Mouse (Mus musculus) heart, embryonic 15.5 days (tissue): Measurements from ENCODE around the gene Hlf. TPM values are rescaled to one million over a fixed set of nuclear protein-coding genes. Genes with fewer than 3 reads are reported as not detected.

Source experiments
- ATAC-seq: fragments of 200-750 bp; cut with Nextera tagmentation; replicated peaks from 2 replicates; pipeline ENCODE4 v1.8.0; 2017; ENCODE audit warnings: low read depth, moderate TSS enrichment; ENCODE audit not compliant: insufficient number of reproducible peaks, insufficient read depth, low FRiP score
- H3K27ac ChIP-seq: fragments of 300-500 bp; sonication (generic); 2 replicates; pipeline ENCODE4 v1.5.1; 2015; ENCODE audit warnings: mild to moderate bottlenecking, inconsistent platforms
- H3K27me3 ChIP-seq: fragments of 300-500 bp; sonication (generic); 2 replicates; pipeline ENCODE4 v1.6.1; 2015; ENCODE audit warnings: inconsistent platforms
- H3K36me3 ChIP-seq: fragments of 300-500 bp; sonication (generic); 2 replicates; pipeline ENCODE4 v1.6.1; 2015; ENCODE audit warnings: mild to moderate bottlenecking, inconsistent platforms
- H3K4me1 ChIP-seq: fragments of 300-500 bp; sonication (generic); replicated peaks from 2 replicates; pipeline ENCODE4 v1.6.1; 2015; ENCODE audit warnings: inconsistent platforms
- H3K4me2 ChIP-seq: fragments of 300-500 bp; sonication (generic); 2 replicates; pipeline ENCODE4 v1.6.1; 2015; ENCODE audit warnings: inconsistent platforms, mild to moderate bottlenecking, moderate library complexity
- H3K4me3 ChIP-seq: fragments of 300-500 bp; sonication (generic); 2 replicates; pipeline ENCODE4 v1.5.1; 2015; ENCODE audit warnings: mild to moderate bottlenecking, inconsistent platforms
- H3K9ac ChIP-seq: fragments of 300-500 bp; sonication (generic); 2 replicates; pipeline ENCODE4 v1.6.1; 2015; ENCODE audit warnings: mild to moderate bottlenecking, inconsistent platforms
- H3K9me3 ChIP-seq: fragments of 300-500 bp; sonication (generic); replicated peaks from 2 replicates; pipeline ENCODE4 v1.6.1; 2016; ENCODE audit warnings: inconsistent platforms
- WGBS: fragments of 180-500 bp; shearing (Covaris S2); methylation state at CpG from one replicate; pipeline ENCODE4 v1.1.7; 2015; ENCODE audit warnings: mixed read lengths; 5-methylcytosine and 5-hydroxymethylcytosine counted together
- polyA plus RNA-seq: library from polyadenylated mRNA; unstranded; fragments of >200 nt; fragmentation: Nextera tagmentation; extraction: Ambion mirVana; gene quantifications from 2 replicates; pipeline ENCODE4 v1.2.1, GENCODE M21; 2015

The Hlf gene
- polyA plus RNA-seq, 1 experiment from 2014 or later = 4.9 TPM

- H3K4me1 ChIP-seq = peaks cover 45% of the 10 kb centered on the region
These were observed 34.0 kb downstream of the Hlf start for GRCm38 (mm10) chr11:90356495-90357304.

GRCm38 (mm10) chr11:90356036-90356435 lies 34.7 kb downstream of the Hlf start:
- Histone ChIP-seq H3K4me2 (peak overlapping the region; percentile 36), H3K27ac (peak overlapping the region; percentile 80), H3K9me3 (no peaks in the 10 kb centered on the region), H3K4me3 (no peak overlapping the region), H3K27me3 (no peaks in the 10 kb centered on the region), H3K9ac (no peak overlapping the region), H3K36me3 (no peaks in the 10 kb centered on the region), H3K4me1 (peaks cover 45% of the 10 kb centered on the region)
- 18% methylated on average over 3 of the region's 3 CpGs for WGBS
- no peak for ATAC-seq

More at GRCm38 (mm10) chr11:90356495-90357304, 34.0 kb downstream of the Hlf start:
- no peaks in the 10 kb centered on the region for H3K9me3 ChIP-seq
- H3K4me2 ChIP-seq = peak overlapping the region; percentile 36
- no peaks in the 10 kb centered on the region for H3K27me3 ChIP-seq
- ATAC-seq = no peak; the same call in 1 of the 2 replicates
- H3K4me3 ChIP-seq = no peak overlapping the region
- H3K9ac ChIP-seq = no peak overlapping the region
- H3K27ac ChIP-seq = peak overlapping the region; percentile 80
- no peaks in the 10 kb centered on the region for H3K36me3 ChIP-seq
- WGBS = 40% methylated on average over 9 of the region's 9 CpGs

GRCm38 (mm10) chr11:90355270-90355681 lies 35.4 kb downstream of the Hlf start:
- no peaks in the 10 kb centered on the region for H3K36me3 ChIP-seq

GRCm38 (mm10) chr11:90352696-90353095 lies 38.0 kb downstream of the Hlf start:
- Histone ChIP-seq H3K4me1 (peaks cover 37% of the 10 kb centered on the region), H3K9me3 (no peaks in the 10 kb centered on the region), H3K4me3 (no peak overlapping the region), H3K9ac (no peak overlapping the region), H3K4me2 (no peak overlapping the region), H3K36me3 (no peaks in the 10 kb centered on the region), H3K27me3 (no peaks in the 10 kb centered on the region), H3K27ac (no peak overlapping the region)
- no peak for ATAC-seq
- WGBS = 79% methylated on average over 7 of the region's 7 CpGs

More at GRCm38 (mm10) chr11:90355270-90355681, 35.4 kb downstream of the Hlf start:
- H3K27ac ChIP-seq = peak overlapping the region; percentile 80
- no peak overlapping the region; the same call in 1 of the 2 replicates for H3K9ac ChIP-seq
- H3K9me3 ChIP-seq = no peaks in the 10 kb centered on the region
- H3K27me3 ChIP-seq = no peaks in the 10 kb centered on the region
- H3K4me2 ChIP-seq = no peak overlapping the region
- H3K4me3 ChIP-seq = no peak overlapping the region
- peak; percentile 54 for ATAC-seq
- H3K4me1 ChIP-seq = peaks cover 45% of the 10 kb centered on the region
- WGBS = 20% methylated on average over 7 of the region's 7 CpGs

GRCm38 (mm10) chr11:90350153-90350512 lies 40.6 kb downstream of the Hlf start:
- no peaks in the 10 kb centered on the region for H3K36me3 ChIP-seq
- H3K4me1 ChIP-seq = peaks cover 12% of the 10 kb centered on the region
- no peak overlapping the region for H3K4me2 ChIP-seq
- H3K27me3 ChIP-seq = no peaks in the 10 kb centered on the region
- no peaks in the 10 kb centered on the region for H3K9me3 ChIP-seq
- no peak overlapping the region for H3K9ac ChIP-seq
- H3K27ac ChIP-seq = no peak overlapping the region
- H3K4me3 ChIP-seq = no peak overlapping the region
- ATAC-seq = no peak
- WGBS = 61% methylated on average over 4 of the region's 4 CpGs

- peaks cover 6% of the 10 kb centered on the region for H3K4me1 ChIP-seq
- H3K4me3 ChIP-seq = no peak overlapping the region
- no peaks in the 10 kb centered on the region for H3K36me3 ChIP-seq
- no peak for ATAC-seq
- no peak overlapping the region for H3K27ac ChIP-seq
- no peaks in the 10 kb centered on the region for H3K27me3 ChIP-seq
- no peak overlapping the region for H3K9ac ChIP-seq
- 80% methylated on average over 6 of the region's 6 CpGs for WGBS
- no peaks in the 10 kb centered on the region for H3K9me3 ChIP-seq
- H3K4me2 ChIP-seq = no peak overlapping the region
These were observed 41.1 kb downstream of the Hlf start for GRCm38 (mm10) chr11:90349486-90350152.

GRCm38 (mm10) chr11:90347667-90348459 lies 42.8 kb downstream of the Hlf start:
- Histone ChIP-seq H3K27me3 (no peaks in the 10 kb centered on the region), H3K4me1 (peaks cover 4% of the 10 kb centered on the region; the same call in 1 of the 2 replicates), H3K4me3 (no peak overlapping the region), H3K27ac (no peak overlapping the region), H3K9me3 (no peaks in the 10 kb centered on the region), H3K9ac (no peak overlapping the region), H3K4me2 (no peak overlapping the region), H3K36me3 (no peaks in the 10 kb centered on the region)
- ATAC-seq = no peak
- 71% methylated on average over 13 of the region's 13 CpGs for WGBS

GRCm38 (mm10) chr11:90345746-90346145 lies 44.9 kb downstream of the Hlf start:
- no peak for ATAC-seq
- H3K27me3 ChIP-seq = no peaks in the 10 kb centered on the region
- H3K9ac ChIP-seq = no peak overlapping the region
- no peaks in the 10 kb centered on the region for H3K9me3 ChIP-seq
- WGBS = 90% methylated on average over 11 of the region's 11 CpGs
- H3K27ac ChIP-seq = no peak overlapping the region
- H3K4me2 ChIP-seq = no peak overlapping the region
- H3K36me3 ChIP-seq = no peaks in the 10 kb centered on the region
- no peak overlapping the region for H3K4me3 ChIP-seq
- 0 out of 2 replicates have a peak, but pooled peaks cover 2% of the 10 kb centered on the region for H3K4me1 ChIP-seq

GRCm38 (mm10) chr11:90342858-90343257 lies 47.8 kb downstream of the Hlf start:
- Histone ChIP-seq H3K27ac (no peak overlapping the region), H3K4me2 (no peak overlapping the region), H3K36me3 (no peaks in the 10 kb centered on the region), H3K9ac (no peak overlapping the region), H3K27me3 (no peaks in the 10 kb centered on the region), H3K4me3 (no peak overlapping the region), H3K9me3 (no peaks in the 10 kb centered on the region), H3K4me1 (no peaks in the 10 kb centered on the region)
- 88% methylated on average over 5 of the region's 5 CpGs for WGBS
- no peak for ATAC-seq

GRCm38 (mm10) chr11:90342267-90342666 lies 48.4 kb downstream of the Hlf start:
- WGBS = 79% methylated on average over 5 of the region's 5 CpGs
- no peaks in the 10 kb centered on the region for H3K4me1 ChIP-seq
- H3K27ac ChIP-seq = no peak overlapping the region
- H3K4me2 ChIP-seq = no peak overlapping the region
- H3K9ac ChIP-seq = no peak overlapping the region
- H3K4me3 ChIP-seq = no peak overlapping the region
- no peaks in the 10 kb centered on the region for H3K27me3 ChIP-seq
- ATAC-seq = no peak
- no peaks in the 10 kb centered on the region for H3K9me3 ChIP-seq
- no peaks in the 10 kb centered on the region for H3K36me3 ChIP-seq

GRCm38 (mm10) chr11:90340836-90341235 lies 49.9 kb downstream of the Hlf start:
- Histone ChIP-seq H3K9ac (no peak overlapping the region), H3K4me3 (no peak overlapping the region), H3K36me3 (no peaks in the 10 kb centered on the region), H3K4me1 (no peaks in the 10 kb centered on the region), H3K27me3 (no peaks in the 10 kb centered on the region), H3K27ac (no peak overlapping the region), H3K4me2 (no peak overlapping the region), H3K9me3 (no peaks in the 10 kb centered on the region)
- ATAC-seq = no peak
- 92% methylated on average over 13 of the region's 13 CpGs for WGBS
